Mouse (Mus musculus): ENCODE results near the gene Sgce. TPM values are rescaled to one million over a fixed set of nuclear protein-coding genes. Genes with fewer than 3 reads are reported as not detected.
A peak's percentile ranks its signal among the peaks of the same experiment; 100 is the strongest.

Sgce gene
- polyA plus RNA-seq, 1 experiment from 2014 or later: 58.5 TPM

- ATAC-seq (replicated peaks): peak; percentile 55
Measured at GRCm38 (mm10) chr6:4716171-4716570, 30.8 kb downstream of the Sgce start.

GRCm38 (mm10) chr6:4708971-4709370 lies 38.0 kb downstream of the Sgce start:
- Histone ChIP-seq H3K4me1 (no peaks in the 10 kb centered on the region), H3K27ac (no peak overlapping the region), H3K36me3 (replicated peaks) (no peaks in the 10 kb centered on the region), H3K27me3 (replicated peaks) (no peaks in the 10 kb centered on the region), H3K4me2 (no peak overlapping the region), H3K9me3 (no peaks in the 10 kb centered on the region), H3K4me3 (no peak overlapping the region), H3K9ac (no peak overlapping the region)
- 100% methylated on average over 1 of the region's 1 CpGs for WGBS
- ATAC-seq (replicated peaks): no peak

More at GRCm38 (mm10) chr6:4716171-4716570, 30.8 kb downstream of the Sgce start:
- Histone ChIP-seq H3K9ac (no peak overlapping the region), H3K27me3 (replicated peaks) (no peaks in the 10 kb centered on the region), H3K4me2 (no peak overlapping the region), H3K27ac (no peak overlapping the region), H3K36me3 (replicated peaks) (no peaks in the 10 kb centered on the region), H3K4me3 (no peak overlapping the region), H3K4me1 (no peaks in the 10 kb centered on the region), H3K9me3 (no peaks in the 10 kb centered on the region)
- 98% methylated on average over 2 of the region's 2 CpGs for WGBS

DNA sequence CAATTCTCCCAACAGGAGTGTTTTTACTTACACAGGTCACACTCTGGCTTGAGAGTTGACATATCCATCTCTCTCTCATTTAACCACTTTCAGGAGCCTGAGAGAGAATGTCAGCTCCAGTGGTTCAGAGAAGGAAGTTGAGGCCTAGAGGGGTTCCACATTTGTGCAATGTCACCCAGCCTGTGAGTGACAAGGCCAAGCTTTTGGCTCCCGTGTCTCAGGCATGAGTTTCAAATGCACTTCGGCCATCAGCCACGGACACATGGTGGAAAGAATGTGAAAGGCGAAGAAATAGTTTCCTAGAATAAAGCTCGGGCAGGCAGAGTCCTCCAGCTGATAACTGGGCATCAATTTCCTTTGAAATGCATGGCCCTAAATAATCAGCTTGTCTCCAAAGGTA lies 40.6 kb downstream of the Sgce start:
- H3K9me3 ChIP-seq: no peaks in the 10 kb centered on the region
- no peaks in the 10 kb centered on the region for H3K36me3 ChIP-seq (replicated peaks)
- H3K9ac ChIP-seq: no peak overlapping the region
- no peaks in the 10 kb centered on the region for H3K4me1 ChIP-seq
- no peak overlapping the region for H3K4me2 ChIP-seq
- H3K4me3 ChIP-seq: no peak overlapping the region
- 85% methylated on average over 5 of the region's 5 CpGs for WGBS
- no peaks in the 10 kb centered on the region for H3K27me3 ChIP-seq (replicated peaks)
- H3K27ac ChIP-seq: no peak overlapping the region
- no peak for ATAC-seq (replicated peaks)

GRCm38 (mm10) chr6:4703908-4704307 lies 43.1 kb downstream of the Sgce start:
- 69% methylated on average over 7 of the region's 7 CpGs for WGBS
- ATAC-seq (replicated peaks): no peak
- no peak overlapping the region for H3K4me3 ChIP-seq
- H3K9ac ChIP-seq: no peak overlapping the region
- no peaks in the 10 kb centered on the region for H3K36me3 ChIP-seq (replicated peaks)
- no peaks in the 10 kb centered on the region for H3K4me1 ChIP-seq
- no peak overlapping the region for H3K4me2 ChIP-seq
- no peak overlapping the region for H3K27ac ChIP-seq
- no peaks in the 10 kb centered on the region for H3K27me3 ChIP-seq (replicated peaks)
- H3K9me3 ChIP-seq: no peaks in the 10 kb centered on the region

GRCm38 (mm10) chr6:4701641-4702040 lies 45.4 kb downstream of the Sgce start:
- ATAC-seq (replicated peaks): no peak
- no peak overlapping the region for H3K4me3 ChIP-seq
- H3K4me2 ChIP-seq: no peak overlapping the region
- no peak overlapping the region for H3K27ac ChIP-seq
- H3K9ac ChIP-seq: no peak overlapping the region
- no peaks in the 10 kb centered on the region for H3K4me1 ChIP-seq
- 90% methylated on average over 8 of the region's 8 CpGs for WGBS
- H3K27me3 ChIP-seq (replicated peaks): no peaks in the 10 kb centered on the region
- H3K36me3 ChIP-seq (replicated peaks): no peaks in the 10 kb centered on the region
- no peaks in the 10 kb centered on the region for H3K9me3 ChIP-seq

GRCm38 (mm10) chr6:4695778-4696177 lies 51.2 kb downstream of the Sgce start:
- no peaks in the 10 kb centered on the region for H3K27me3 ChIP-seq (replicated peaks)
- ATAC-seq (replicated peaks): no peak
- H3K9ac ChIP-seq: no peak overlapping the region
- H3K27ac ChIP-seq: no peak overlapping the region
- H3K9me3 ChIP-seq: no peaks in the 10 kb centered on the region
- H3K4me2 ChIP-seq: no peak overlapping the region
- 67% methylated on average over 3 of the region's 3 CpGs for WGBS
- no peak overlapping the region for H3K4me3 ChIP-seq
- H3K36me3 ChIP-seq (replicated peaks): no peaks in the 10 kb centered on the region
- no peaks in the 10 kb centered on the region for H3K4me1 ChIP-seq

GRCm38 (mm10) chr6:4694672-4695231 lies 52.3 kb downstream of the Sgce start:
- ATAC-seq (replicated peaks): no peak
- no peak overlapping the region for H3K4me2 ChIP-seq
- no peaks in the 10 kb centered on the region for H3K9me3 ChIP-seq
- no peak overlapping the region for H3K27ac ChIP-seq
- no peaks in the 10 kb centered on the region for H3K4me1 ChIP-seq
- WGBS: 72% methylated on average over 8 of the region's 8 CpGs
- no peaks in the 10 kb centered on the region for H3K27me3 ChIP-seq (replicated peaks)
- no peaks in the 10 kb centered on the region for H3K36me3 ChIP-seq (replicated peaks)
- no peak overlapping the region for H3K4me3 ChIP-seq
- no peak overlapping the region for H3K9ac ChIP-seq

- H3K4me3 ChIP-seq: no peak overlapping the region
- no peak overlapping the region for H3K4me2 ChIP-seq
- no peaks in the 10 kb centered on the region for H3K9me3 ChIP-seq
- WGBS: 57% methylated on average over 10 of the region's 10 CpGs
- no peaks in the 10 kb centered on the region for H3K4me1 ChIP-seq
- no peaks in the 10 kb centered on the region for H3K27me3 ChIP-seq (replicated peaks)
- ATAC-seq (replicated peaks): no peak
- no peak overlapping the region for H3K9ac ChIP-seq
- no peak overlapping the region for H3K27ac ChIP-seq
- H3K36me3 ChIP-seq (replicated peaks): no peaks in the 10 kb centered on the region
Measured at GRCm38 (mm10) chr6:4693544-4693943, 53.5 kb downstream of the Sgce start.

GRCm38 (mm10) chr6:4690438-4690837 lies 56.6 kb downstream of the Sgce start:
- Histone ChIP-seq H3K9ac (no peak overlapping the region), H3K36me3 (replicated peaks) (no peaks in the 10 kb centered on the region), H3K4me3 (no peak overlapping the region), H3K9me3 (no peaks in the 10 kb centered on the region), H3K27me3 (replicated peaks) (no peaks in the 10 kb centered on the region), H3K27ac (no peak overlapping the region), H3K4me1 (no peaks in the 10 kb centered on the region), H3K4me2 (no peak overlapping the region)
- ATAC-seq (replicated peaks): no peak
- 74% methylated on average over 4 of the region's 4 CpGs for WGBS

DNA sequence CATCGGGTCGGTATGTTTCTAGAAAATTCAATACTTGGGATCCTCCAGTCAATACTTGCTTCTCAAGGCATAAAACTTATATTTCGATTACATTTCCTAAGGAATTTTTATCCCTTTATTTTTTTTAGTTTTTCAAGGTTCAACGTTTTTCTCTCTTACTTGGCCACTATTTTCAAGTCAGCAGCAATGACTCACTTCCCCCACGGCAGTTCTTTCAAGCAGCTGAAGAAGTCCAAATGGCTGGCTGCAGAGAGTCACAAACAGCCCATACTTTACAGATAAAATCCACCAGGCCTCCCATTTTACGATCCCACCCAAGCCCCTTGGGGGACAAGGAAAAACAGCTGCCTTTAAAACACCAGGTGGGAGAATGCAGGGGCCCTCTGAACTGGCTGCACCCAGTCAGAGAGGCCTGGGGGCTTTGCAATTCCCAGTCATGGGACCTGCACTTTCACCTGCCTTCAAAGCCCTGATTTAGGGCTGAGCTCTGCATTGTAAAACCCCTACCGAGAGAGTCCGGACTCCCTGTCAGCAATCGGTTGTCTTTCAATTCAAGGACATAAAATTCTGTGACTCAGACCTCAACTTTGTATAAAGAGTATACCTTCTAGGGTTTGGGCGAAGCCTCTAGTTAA lies 62.2 kb downstream of the Sgce start:
- H3K9ac ChIP-seq: no peak overlapping the region
- no peak for ATAC-seq (replicated peaks)
- no peaks in the 10 kb centered on the region for H3K36me3 ChIP-seq (replicated peaks)

GRCm38 (mm10) chr6:4680576-4680975 lies 66.4 kb downstream of the Sgce start:
- no peaks in the 10 kb centered on the region for H3K27me3 ChIP-seq (replicated peaks)
- H3K4me1 ChIP-seq: no peaks in the 10 kb centered on the region
- no peak overlapping the region for H3K9ac ChIP-seq
- H3K4me3 ChIP-seq: no peak overlapping the region
- H3K4me2 ChIP-seq: no peak overlapping the region
- no peak overlapping the region for H3K27ac ChIP-seq
- H3K36me3 ChIP-seq (replicated peaks): no peaks in the 10 kb centered on the region
- H3K9me3 ChIP-seq: no peaks in the 10 kb centered on the region
- no peak for ATAC-seq (replicated peaks)
- 93% methylated on average over 4 of the region's 4 CpGs for WGBS

More for the DNA sequence above, 62.2 kb downstream of the Sgce start:
- H3K4me2 ChIP-seq: no peak overlapping the region
- H3K4me3 ChIP-seq: no peak overlapping the region
- H3K27me3 ChIP-seq (replicated peaks): no peaks in the 10 kb centered on the region
- no peak overlapping the region for H3K27ac ChIP-seq
- WGBS: 74% methylated on average over 10 of the region's 10 CpGs
- H3K4me1 ChIP-seq: no peaks in the 10 kb centered on the region
- no peaks in the 10 kb centered on the region for H3K9me3 ChIP-seq

- 80% methylated on average over 1 of the region's 1 CpGs for WGBS
- no peak for ATAC-seq (replicated peaks)
- Histone ChIP-seq H3K27me3 (replicated peaks) (no peaks in the 10 kb centered on the region), H3K4me1 (no peaks in the 10 kb centered on the region), H3K9me3 (no peaks in the 10 kb centered on the region), H3K4me3 (no peak overlapping the region), H3K27ac (no peak overlapping the region), H3K4me2 (no peak overlapping the region), H3K36me3 (replicated peaks) (no peaks in the 10 kb centered on the region), H3K9ac (no peak overlapping the region)
Measured at GRCm38 (mm10) chr6:4679981-4680380, 67.0 kb downstream of the Sgce start.

GRCm38 (mm10) chr6:4677356-4677761 lies 69.6 kb downstream of the Sgce start:
- no peaks in the 10 kb centered on the region for H3K27me3 ChIP-seq (replicated peaks)
- H3K27ac ChIP-seq: no peak overlapping the region
- no peak for ATAC-seq (replicated peaks)
- H3K9ac ChIP-seq: no peak overlapping the region
- H3K4me1 ChIP-seq: no peaks in the 10 kb centered on the region
- 0 out of 2 replicates have a peak, but pooled peaks cover 2% of the 10 kb centered on the region for H3K36me3 ChIP-seq (replicated peaks)
- H3K9me3 ChIP-seq: no peaks in the 10 kb centered on the region
- WGBS: 26% methylated on average over 1 of the region's 1 CpGs
- H3K4me2 ChIP-seq: no peak overlapping the region
- no peak overlapping the region for H3K4me3 ChIP-seq
